Mouse (Mus musculus): ENCODE measurements around the gene Gna12. TPM values are rescaled to one million over a fixed set of nuclear protein-coding genes. Genes with fewer than 3 reads are reported as not detected.

Gene Gna12
- polyA plus RNA-seq, 1 experiment: 36.2 TPM

- TF ChIP-seq CTCF (IDR thresholded peaks at IDR 0.05; ENCODE audit: control insufficient read depth, insufficient read depth, insufficient replicate concordance, low read depth, low read length): no peak
- no peak for TF ChIP-seq POLR2A (IDR thresholded peaks at IDR 0.05; ENCODE audit: control insufficient read depth, low read depth, low read length)
- Histone ChIP-seq H3K4me1 (ENCODE audit: control insufficient read depth, insufficient read depth, low read length) (no peaks in the 10 kb centered on the region; the same call in 1 of the 2 replicates), H3K27me3 (ENCODE audit: control insufficient read depth, insufficient read depth, low read length) (no peaks in the 10 kb centered on the region), H3K36me3 (ENCODE audit: control insufficient read depth, insufficient read depth, low read length) (no peaks in the 10 kb centered on the region), H3K4me3 (ENCODE audit: control insufficient read depth, low read depth, low read length) (no peak overlapping the region), H3K27ac (ENCODE audit: control insufficient read depth, insufficient read depth, low read depth, low read length) (no peak overlapping the region)
Measured at GRCm38 (mm10) chr5:140748425-140748824, 81.8 kb downstream of the Gna12 start.

GRCm38 (mm10) chr5:140743706-140744131, 86.5 kb downstream of the Gna12 start:
- Histone ChIP-seq H3K4me1 (ENCODE audit: control insufficient read depth, insufficient read depth, low read length) (peaks cover 3% of the 10 kb centered on the region; the same call in 1 of the 2 replicates), H3K27ac (ENCODE audit: control insufficient read depth, insufficient read depth, low read depth, low read length) (no peak overlapping the region), H3K4me3 (ENCODE audit: control insufficient read depth, low read depth, low read length) (no peak overlapping the region), H3K27me3 (ENCODE audit: control insufficient read depth, insufficient read depth, low read length) (no peaks in the 10 kb centered on the region), H3K36me3 (ENCODE audit: control insufficient read depth, insufficient read depth, low read length) (no peaks in the 10 kb centered on the region)
- TF ChIP-seq POLR2A (IDR thresholded peaks at IDR 0.05; ENCODE audit: control insufficient read depth, low read depth, low read length) (no peak), CTCF (IDR thresholded peaks at IDR 0.05; ENCODE audit: control insufficient read depth, insufficient read depth, insufficient replicate concordance, low read depth, low read length) (no peak)

- Histone ChIP-seq H3K27ac (ENCODE audit: control insufficient read depth, insufficient read depth, low read depth, low read length) (no peak overlapping the region), H3K4me3 (ENCODE audit: control insufficient read depth, low read depth, low read length) (no peak overlapping the region)
- no peak for TF ChIP-seq CTCF (IDR thresholded peaks at IDR 0.05; ENCODE audit: control insufficient read depth, insufficient read depth, insufficient replicate concordance, low read depth, low read length)
- TF ChIP-seq POLR2A (IDR thresholded peaks at IDR 0.05; ENCODE audit: control insufficient read depth, low read depth, low read length): no peak
Measured at GRCm38 (mm10) chr5:140741877-140742276, 88.4 kb downstream of the Gna12 start.

GRCm38 (mm10) chr5:140741040-140741439, 89.2 kb downstream of the Gna12 start:
- Histone ChIP-seq H3K4me3 (ENCODE audit: control insufficient read depth, low read depth, low read length) (no peak overlapping the region), H3K4me1 (ENCODE audit: control insufficient read depth, insufficient read depth, low read length) (peaks cover 8% of the 10 kb centered on the region), H3K36me3 (ENCODE audit: control insufficient read depth, insufficient read depth, low read length) (no peaks in the 10 kb centered on the region), H3K27me3 (ENCODE audit: control insufficient read depth, insufficient read depth, low read length) (no peaks in the 10 kb centered on the region), H3K27ac (ENCODE audit: control insufficient read depth, insufficient read depth, low read depth, low read length) (no peak overlapping the region)
- TF ChIP-seq CTCF (IDR thresholded peaks at IDR 0.05; ENCODE audit: control insufficient read depth, insufficient read depth, insufficient replicate concordance, low read depth, low read length): no peak

More at GRCm38 (mm10) chr5:140741877-140742276, 88.4 kb downstream of the Gna12 start:
- Histone ChIP-seq H3K4me1 (ENCODE audit: control insufficient read depth, insufficient read depth, low read length) (peaks cover 3% of the 10 kb centered on the region; the same call in 1 of the 2 replicates), H3K36me3 (ENCODE audit: control insufficient read depth, insufficient read depth, low read length) (no peaks in the 10 kb centered on the region), H3K27me3 (ENCODE audit: control insufficient read depth, insufficient read depth, low read length) (no peaks in the 10 kb centered on the region)

- H3K27me3 ChIP-seq (ENCODE audit: control insufficient read depth, insufficient read depth, low read length): no peaks in the 10 kb centered on the region
- peaks cover 17% of the 10 kb centered on the region for H3K4me1 ChIP-seq (ENCODE audit: control insufficient read depth, insufficient read depth, low read length)
- H3K36me3 ChIP-seq (ENCODE audit: control insufficient read depth, insufficient read depth, low read length): no peaks in the 10 kb centered on the region
- H3K4me3 ChIP-seq (ENCODE audit: control insufficient read depth, low read depth, low read length): no peak overlapping the region
- TF ChIP-seq CTCF (IDR thresholded peaks at IDR 0.05; ENCODE audit: control insufficient read depth, insufficient read depth, insufficient replicate concordance, low read depth, low read length): no peak
- TF ChIP-seq POLR2A (IDR thresholded peaks at IDR 0.05; ENCODE audit: control insufficient read depth, low read depth, low read length): no peak
- H3K27ac ChIP-seq (ENCODE audit: control insufficient read depth, insufficient read depth, low read depth, low read length): no peak overlapping the region
Measured at GRCm38 (mm10) chr5:140739813-140740212, 90.4 kb downstream of the Gna12 start.

GRCm38 (mm10) chr5:140736166-140736565, 94.1 kb downstream of the Gna12 start:
- 0 out of 2 replicates have a peak overlapping the region, but pooled peaks have one; percentile 9 for H3K4me3 ChIP-seq (ENCODE audit: control insufficient read depth, low read depth, low read length)
- TF ChIP-seq POLR2A (IDR thresholded peaks at IDR 0.05; ENCODE audit: control insufficient read depth, low read depth, low read length) (no peak), CTCF (IDR thresholded peaks at IDR 0.05; ENCODE audit: control insufficient read depth, insufficient read depth, insufficient replicate concordance, low read depth, low read length) (no peak)

GRCm38 (mm10) chr5:140735297-140735696, 94.9 kb downstream of the Gna12 start:
- TF ChIP-seq POLR2A (IDR thresholded peaks at IDR 0.05; ENCODE audit: control insufficient read depth, low read depth, low read length) (no peak), CTCF (IDR thresholded peaks at IDR 0.05; ENCODE audit: control insufficient read depth, insufficient read depth, insufficient replicate concordance, low read depth, low read length) (no peak)
- Histone ChIP-seq H3K27me3 (ENCODE audit: control insufficient read depth, insufficient read depth, low read length) (no peaks in the 10 kb centered on the region), H3K27ac (ENCODE audit: control insufficient read depth, insufficient read depth, low read depth, low read length) (no peak overlapping the region), H3K4me3 (ENCODE audit: control insufficient read depth, low read depth, low read length) (peak overlapping the region; percentile 46), H3K4me1 (ENCODE audit: control insufficient read depth, insufficient read depth, low read length) (peaks cover 20% of the 10 kb centered on the region), H3K36me3 (ENCODE audit: control insufficient read depth, insufficient read depth, low read length) (no peaks in the 10 kb centered on the region)

More at GRCm38 (mm10) chr5:140736166-140736565, 94.1 kb downstream of the Gna12 start:
- Histone ChIP-seq H3K27ac (ENCODE audit: control insufficient read depth, insufficient read depth, low read depth, low read length) (no peak overlapping the region), H3K27me3 (ENCODE audit: control insufficient read depth, insufficient read depth, low read length) (no peaks in the 10 kb centered on the region), H3K36me3 (ENCODE audit: control insufficient read depth, insufficient read depth, low read length) (no peaks in the 10 kb centered on the region), H3K4me1 (ENCODE audit: control insufficient read depth, insufficient read depth, low read length) (peaks cover 20% of the 10 kb centered on the region)

GRCm38 (mm10) chr5:140733336-140733735, 96.9 kb downstream of the Gna12 start:
- no peaks in the 10 kb centered on the region for H3K27me3 ChIP-seq (ENCODE audit: control insufficient read depth, insufficient read depth, low read length)
- H3K4me3 ChIP-seq (ENCODE audit: control insufficient read depth, low read depth, low read length): no peak overlapping the region
- H3K36me3 ChIP-seq (ENCODE audit: control insufficient read depth, insufficient read depth, low read length): no peaks in the 10 kb centered on the region
- TF ChIP-seq CTCF (IDR thresholded peaks at IDR 0.05; ENCODE audit: control insufficient read depth, insufficient read depth, insufficient replicate concordance, low read depth, low read length) (no peak), POLR2A (IDR thresholded peaks at IDR 0.05; ENCODE audit: control insufficient read depth, low read depth, low read length) (no peak)
- H3K27ac ChIP-seq (ENCODE audit: control insufficient read depth, insufficient read depth, low read depth, low read length): no peak overlapping the region
- peaks cover 18% of the 10 kb centered on the region for H3K4me1 ChIP-seq (ENCODE audit: control insufficient read depth, insufficient read depth, low read length)

All from testis, adult 2 months (tissue).